Mouse (Mus musculus): ENCODE measurements around the gene Wasf2.
A peak's percentile ranks its signal among the peaks of the same experiment; 100 is the strongest.

GRCm38 (mm10) chr4:133085783-133086342 lies 44.4 kb upstream of the Wasf2 start:
- TF ChIP-seq POLR2A (IDR thresholded peaks at IDR 0.05; ENCODE audit: control insufficient read depth, extremely low read depth, insufficient read depth, low read length, poor library complexity) = peak; percentile 84
- TF ChIP-seq CTCF (IDR thresholded peaks at IDR 0.05; ENCODE audit: borderline replicate concordance, control insufficient read depth, extremely low read depth, insufficient read depth, low read length, poor library complexity) = 0 out of 2 replicates have a peak, but pooled peaks have one; percentile 15

Measured in thymus, adult 2 months (tissue).